Mouse (Mus musculus): ENCODE results near the gene Mios.

Gene Mios

DNA sequence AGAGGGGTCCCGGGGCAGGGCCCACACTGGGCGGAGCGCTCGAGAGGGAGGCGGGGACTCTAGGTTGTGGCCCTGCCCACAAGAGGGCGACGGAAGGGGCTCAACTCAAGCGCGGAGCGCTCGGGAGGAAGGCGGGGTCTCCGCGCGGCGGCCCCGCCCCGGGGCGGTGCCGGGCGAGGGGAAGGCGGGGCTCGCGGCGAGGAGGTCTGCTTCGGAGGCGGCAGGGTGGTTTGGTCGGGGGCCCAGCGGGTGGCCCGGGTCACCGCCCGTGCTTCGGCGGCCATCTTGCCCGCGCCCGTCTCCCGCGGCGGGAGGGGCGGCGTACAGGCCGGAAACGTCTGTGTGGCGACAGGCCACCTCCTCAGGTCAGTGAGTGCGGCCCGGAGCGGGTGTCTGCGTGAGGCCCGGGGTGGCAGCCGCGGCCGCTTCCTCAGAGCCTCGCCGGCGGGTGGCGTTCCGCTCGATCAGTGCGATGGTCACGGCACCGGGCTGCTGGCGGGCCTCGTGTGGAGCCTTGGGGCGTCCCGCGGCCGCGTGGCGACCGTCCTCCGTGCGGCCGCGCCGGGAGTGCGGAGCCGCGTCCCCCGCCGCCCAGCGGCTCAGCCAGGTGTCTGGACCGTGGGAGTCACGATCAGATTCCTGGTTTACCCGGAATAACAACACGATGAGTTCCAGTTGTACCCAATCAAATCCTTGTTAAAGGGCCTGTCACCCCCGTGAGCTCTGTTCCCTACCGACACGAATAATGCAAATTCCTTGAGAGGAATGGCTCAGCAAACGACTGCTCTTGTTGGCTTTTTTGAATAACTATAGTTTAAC, at the start of gene Mios:
TSS of gene Mios (plus strand) at position 176 of the 819 bp plus-strand sequence.
- peak; percentile 96 for DNase-seq (ENCODE audit: low read depth)

DNA sequence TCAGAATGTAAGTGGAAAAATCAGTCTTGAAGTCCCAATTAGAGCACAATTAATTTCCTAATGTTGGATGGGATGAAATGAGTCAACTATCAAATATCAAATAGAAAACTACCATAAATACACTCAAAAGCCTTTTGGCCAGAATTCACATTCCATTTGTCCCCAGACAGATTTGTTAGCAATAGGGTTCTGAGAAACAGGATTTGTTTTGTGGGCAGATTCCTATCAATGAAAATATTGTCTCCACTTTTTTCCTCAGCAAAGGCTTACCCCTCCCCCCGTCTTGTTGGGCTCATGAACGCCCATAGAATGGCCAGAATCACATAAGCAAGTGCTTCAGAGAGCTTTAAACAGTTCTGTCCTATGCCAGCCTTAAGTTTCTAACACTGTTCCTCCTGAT, 49.0 kb upstream of the Mios start:
- DNase-seq (ENCODE audit: low read depth) = no peak

DNA sequence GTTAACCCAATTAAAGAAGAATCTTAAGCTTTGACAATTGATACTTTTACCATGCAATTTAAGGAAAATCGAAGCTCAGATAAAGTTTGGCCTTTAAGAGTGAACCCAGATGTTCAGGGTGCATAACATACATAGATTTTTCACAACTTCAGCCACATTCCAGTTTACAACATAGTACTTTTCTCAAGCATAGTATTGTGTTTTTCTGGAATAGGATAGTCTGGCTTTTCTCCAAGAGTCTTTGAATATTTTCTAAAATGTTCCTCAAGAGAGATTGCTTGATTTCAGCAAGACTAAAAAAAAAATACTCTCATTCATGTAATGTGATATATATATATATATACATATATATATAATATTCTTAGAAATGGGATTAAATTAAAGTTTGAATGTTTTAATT, 44.3 kb upstream of the Mios start:
- no peak for DNase-seq (ENCODE audit: low read depth)

DNA sequence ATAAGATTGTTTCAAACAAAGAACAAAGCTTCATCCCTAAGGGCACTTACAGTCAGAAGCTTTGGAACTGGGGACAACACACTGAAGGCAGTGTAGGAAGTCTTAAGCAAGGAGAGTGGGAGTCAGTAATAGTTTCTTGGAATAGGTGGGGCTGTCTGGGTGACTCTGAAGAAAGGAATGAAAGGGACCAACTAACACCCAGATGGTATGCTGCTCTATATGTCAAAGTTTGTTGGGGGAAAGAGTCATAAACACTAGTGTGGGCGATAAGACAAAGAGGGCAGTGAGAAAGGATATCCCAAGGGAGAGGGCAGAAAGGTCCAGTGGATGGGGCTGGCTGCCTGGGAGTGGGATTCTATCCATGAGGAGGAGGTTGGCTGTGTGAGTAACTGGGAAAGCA, 36.9 kb upstream of the Mios start:
- no peak for DNase-seq (ENCODE audit: low read depth)

DNA sequence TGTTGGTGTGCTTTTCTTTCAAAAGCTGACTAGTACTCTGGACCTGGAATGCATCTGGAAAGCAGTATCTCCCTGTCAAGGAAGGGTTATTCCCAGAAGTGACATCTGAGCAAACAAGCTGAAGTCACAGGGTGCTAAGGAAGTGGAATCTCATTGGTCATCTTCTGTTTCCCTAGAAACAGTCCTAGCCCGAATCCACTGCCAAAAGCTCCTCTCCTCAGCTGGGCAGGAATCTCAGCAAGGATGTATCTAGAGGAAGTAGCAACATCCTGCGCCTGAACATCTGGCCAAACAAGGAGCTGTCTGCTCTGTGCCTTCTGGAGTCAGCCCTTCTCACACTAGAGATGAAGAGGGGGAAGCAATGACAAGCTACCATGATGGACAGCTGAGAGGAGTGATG, 35.0 kb upstream of the Mios start:
- DNase-seq (ENCODE audit: low read depth) = no peak

DNA sequence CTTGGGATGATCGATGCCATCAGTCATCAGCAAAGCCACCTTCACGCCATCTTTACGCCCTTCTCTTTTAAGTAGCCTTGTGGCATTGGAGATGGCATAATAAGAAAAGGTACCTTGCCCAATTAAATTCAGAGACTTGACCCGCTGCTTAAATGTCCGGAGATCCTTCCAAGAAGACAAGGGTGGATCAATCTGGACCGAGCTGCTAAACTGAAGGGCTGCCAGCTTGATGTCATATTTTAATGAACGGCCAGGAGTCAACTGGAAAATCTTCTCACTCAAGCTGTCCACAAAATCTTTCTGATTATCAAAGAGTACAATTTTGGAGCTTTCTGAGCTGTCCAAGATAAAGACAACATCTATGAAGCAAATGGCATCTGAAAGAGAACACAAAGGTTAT, 33.7 kb upstream of the Mios start:
- DNase-seq (ENCODE audit: low read depth) = no peak

DNA sequence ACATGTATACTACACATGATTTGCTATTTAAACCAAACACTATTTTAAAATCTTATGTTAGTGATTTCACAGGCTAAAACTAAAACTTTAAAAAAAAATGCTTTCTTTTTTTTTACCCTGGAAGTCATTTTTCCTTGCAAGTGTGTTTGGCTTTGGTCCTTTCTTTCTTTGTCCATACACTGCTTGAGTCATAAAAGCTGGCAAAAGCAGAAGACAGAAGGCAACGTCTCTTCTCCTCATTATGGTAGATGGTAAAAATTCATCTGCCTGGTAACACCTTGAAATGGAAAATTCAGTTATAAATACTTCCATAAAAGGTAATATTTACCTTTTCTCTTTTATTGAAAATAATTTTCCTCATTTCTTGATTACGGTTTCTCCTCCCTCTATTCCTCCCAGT, 32.9 kb upstream of the Mios start:
- no peak for DNase-seq (ENCODE audit: low read depth)

DNA sequence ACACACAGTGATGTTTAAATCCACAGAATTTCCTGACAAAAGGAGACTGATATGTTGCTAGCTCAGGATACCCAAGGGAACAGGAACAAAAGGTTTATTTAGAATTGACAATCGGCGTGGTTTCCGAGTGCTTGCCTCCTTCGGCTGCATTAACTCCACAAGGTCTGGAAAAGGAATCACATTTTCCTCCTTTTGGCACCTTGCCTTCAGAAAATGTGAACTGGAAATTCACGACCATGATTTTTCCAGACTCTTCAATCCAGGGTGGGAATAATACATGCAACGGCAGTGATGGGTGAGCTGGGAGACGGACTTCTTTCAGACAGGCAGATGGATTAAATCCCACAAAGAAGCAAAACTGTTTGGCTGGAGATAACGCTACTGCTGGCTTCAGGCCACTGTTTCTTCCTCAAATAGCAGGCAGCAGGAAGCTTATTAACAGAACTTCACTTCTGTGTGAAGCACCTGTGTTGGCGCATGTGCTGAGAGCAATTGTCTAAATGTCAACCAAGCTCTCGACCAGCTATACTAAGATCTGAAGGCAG, 30.6 kb upstream of the Mios start:
- no peak for DNase-seq (ENCODE audit: low read depth)

DNA sequence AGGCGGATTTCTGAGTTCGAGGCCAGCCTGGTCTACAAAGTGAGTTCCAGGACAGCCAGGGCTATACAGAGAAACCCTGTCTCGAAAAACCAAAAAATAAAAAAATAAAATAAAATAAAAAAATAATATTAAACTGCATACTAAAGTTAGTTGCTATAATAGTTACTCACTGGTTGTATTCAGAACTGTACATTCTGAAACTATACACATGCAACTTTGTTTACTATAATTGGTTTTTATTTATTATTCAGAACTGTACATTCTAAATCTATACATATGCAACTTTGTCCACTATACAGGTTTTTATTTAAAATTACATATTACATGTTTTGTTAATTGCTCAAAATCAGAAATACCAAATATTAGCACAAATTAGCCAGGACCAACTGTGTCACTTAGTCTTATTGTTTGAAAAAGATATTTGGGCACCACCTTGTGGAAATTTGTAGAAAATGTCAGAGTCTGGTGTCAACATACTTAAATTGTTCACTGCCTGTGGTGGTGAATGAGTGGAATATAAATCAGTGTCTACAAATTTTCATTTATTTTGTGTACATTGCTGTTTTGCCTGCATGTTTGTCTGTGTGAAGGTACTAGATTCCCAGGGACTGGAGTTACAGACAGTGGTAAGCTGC, 20.3 kb upstream of the Mios start:
- no peak for DNase-seq (ENCODE audit: low read depth)

DNA sequence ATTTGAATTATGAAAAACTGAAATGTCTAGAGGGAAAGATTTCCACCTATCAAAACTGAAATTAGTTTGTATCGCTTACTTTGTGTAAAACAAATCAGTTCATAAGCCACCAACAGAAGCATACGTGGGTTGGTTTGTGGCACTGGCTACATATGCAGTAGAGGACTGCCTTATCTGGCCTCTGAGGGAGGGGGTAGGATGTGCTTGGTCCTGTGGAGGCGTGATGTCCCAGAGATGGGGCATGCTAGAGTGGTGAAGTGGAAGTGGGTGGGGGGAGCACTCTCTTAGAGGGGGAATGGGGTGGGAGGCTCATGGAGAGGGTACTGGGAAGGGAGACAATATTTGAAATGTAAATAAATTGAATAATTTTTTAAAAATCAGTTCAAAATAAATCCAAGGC, 19.1 kb upstream of the Mios start:
- no peak for DNase-seq (ENCODE audit: low read depth)

DNA sequence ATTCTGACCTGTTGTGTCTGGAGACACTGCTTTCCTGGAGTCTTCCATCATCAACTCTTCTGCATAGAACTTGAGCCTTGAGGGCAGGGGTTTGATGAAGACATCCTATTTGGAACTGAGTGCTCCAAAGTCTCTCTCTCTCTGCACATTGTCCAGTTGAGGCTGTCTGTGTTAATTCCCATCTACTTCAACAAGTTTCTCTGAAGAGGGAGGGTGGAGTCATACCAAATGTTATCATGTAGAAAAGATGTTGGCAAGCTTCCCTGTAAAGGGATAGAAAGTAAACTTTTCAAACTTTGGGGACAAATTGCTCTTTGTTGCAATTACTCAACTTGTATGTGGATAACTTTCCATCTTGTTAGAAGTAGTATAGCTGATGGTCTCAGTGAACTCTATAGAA, 16.5 kb upstream of the Mios start, which contains the start of gene Col28a1:
TSS of gene Col28a1 (minus strand) at position 101 of the 400 bp plus-strand sequence.
- no peak for DNase-seq (ENCODE audit: low read depth)

DNA sequence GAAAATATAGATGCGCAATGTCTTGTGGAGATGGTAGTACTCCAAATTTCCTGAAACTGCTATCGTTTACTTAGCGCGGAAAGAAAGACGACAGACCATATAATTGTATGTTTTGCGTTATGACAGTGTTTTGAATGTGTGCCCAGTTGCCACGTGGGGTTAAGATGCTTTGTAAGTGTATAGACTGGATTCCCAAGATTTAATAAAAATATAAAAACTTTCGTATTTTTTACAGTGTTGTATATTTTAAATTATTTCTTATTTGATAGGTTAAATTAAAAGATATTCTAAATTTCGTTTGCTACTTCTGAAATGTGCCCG, 804 bp downstream of the Mios start:
- DNase-seq (ENCODE audit: low read depth) = no peak

DNA sequence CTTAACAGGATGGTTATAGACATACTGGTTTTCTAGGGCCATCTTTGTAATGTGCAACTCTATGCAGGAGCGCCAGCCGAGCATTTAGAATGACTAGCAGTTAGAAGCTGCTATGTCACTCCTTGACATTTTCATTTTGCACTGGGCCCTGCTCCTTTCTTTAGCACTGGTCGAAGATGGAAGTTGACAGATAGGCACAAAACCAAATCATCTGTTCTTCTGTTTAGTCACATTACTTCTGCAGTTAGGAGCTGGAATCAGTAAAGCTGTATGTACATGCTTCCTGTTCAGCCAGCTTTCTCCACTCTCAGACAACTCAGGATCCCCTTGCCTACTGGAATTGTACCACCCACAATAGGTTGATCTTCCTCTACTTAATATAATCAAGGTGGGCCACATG, 1.6 kb downstream of the Mios start:
- DNase-seq (ENCODE audit: low read depth) = peak; percentile 13

DNA sequence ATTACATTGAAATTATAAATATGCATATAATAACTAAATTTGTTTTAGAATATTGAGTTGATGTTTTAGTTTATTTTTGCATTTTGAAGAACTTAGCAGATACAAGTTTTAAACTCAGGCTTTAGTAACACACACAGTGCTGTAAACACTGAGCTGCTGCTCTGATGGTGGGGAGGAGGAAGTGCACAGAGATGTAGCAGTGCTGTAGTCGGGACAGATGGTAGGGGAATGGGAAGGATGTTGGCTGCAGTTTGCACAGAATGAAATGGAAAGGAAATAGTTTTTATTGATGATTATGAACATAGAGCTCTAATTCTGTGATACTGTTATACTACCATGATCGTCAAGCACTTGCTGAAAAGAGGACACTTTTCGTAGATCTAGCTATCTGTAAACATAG, 18.0 kb downstream of the Mios start:
- no peak for DNase-seq (ENCODE audit: low read depth)

DNA sequence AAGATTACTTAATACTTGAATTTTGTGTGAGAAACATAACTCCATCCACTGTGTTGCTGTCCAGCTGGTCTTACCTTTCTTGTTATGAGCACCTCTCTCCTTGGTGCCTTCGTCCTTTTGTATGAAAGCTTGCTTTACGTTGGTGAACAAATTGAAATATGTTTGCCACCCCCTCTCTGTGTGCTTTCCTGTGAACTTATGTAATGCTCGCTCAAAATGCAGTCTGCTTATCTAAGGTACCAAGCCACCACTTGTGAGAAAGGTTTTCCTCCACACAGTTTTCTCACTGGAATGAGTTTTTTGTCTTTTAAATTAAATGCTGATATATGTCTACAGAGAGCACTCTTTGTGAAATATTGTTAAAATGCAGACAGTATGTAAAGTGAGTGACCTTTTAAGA, 19.6 kb downstream of the Mios start:
- no peak for DNase-seq (ENCODE audit: low read depth)

DNA sequence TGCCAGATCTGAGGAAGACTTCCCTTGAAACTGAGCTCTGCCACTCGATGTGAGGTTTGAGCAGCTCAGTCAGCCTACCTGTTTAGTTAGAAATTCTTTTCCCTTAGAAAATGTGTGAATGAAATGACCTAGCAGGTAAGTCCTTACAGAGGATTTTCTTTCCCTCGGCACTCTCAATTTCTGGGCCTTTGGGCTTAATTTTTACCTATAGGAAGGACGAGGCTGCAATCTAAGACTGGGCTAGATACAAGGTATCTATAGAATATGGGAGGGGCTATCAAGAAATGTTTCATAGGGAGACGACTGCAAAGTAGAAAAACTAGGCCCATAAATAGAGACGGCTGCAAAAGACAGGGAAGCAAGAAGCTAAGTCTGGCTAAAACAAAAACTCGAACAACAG, 49.3 kb downstream of the Mios start:
- DNase-seq (ENCODE audit: low read depth) = no peak

DNA sequence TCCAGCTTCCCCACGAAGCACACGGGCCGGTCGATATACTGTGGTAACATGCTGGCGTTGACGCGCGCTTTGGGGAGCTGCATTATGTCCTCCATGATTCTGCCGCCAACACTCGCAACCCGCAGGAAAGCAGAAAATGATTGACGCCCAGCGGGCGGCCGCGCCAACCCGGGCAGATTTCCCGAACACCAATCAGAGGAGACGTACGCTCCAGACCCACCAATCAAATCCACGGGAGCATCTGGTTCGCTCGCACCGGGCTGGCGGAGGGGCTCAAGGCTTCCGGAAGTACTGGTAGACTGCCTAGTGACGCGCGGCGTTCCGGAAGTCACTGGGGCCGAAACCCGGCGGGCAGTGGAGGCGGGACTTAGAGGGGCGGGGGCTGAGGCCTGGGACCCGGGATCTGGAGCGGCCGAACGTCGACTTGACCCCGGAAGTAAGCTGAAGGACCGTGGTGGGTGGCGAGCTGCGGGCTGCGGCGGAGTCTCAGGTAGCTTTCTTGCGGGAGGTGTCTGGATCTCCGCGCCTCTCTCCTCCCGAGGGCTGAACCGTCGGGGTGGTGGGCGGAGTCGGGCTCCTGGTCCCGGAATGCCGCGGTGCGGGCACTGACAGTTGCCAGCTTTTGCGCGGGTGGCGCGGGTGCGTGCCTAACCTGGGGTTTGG, 50.1 kb downstream of the Mios start, which contains the start of the genes Rpa3, Umad1 and Gm45062:
TSS of gene Rpa3 (minus strand) at position 170 of the 663 bp plus-strand sequence.
TSS of gene Umad1 (plus strand) at position 285 of the 663 bp plus-strand sequence.
TSS of gene Gm45062 (plus strand) at position 447 of the 663 bp plus-strand sequence.
- DNase-seq (ENCODE audit: low read depth) = peak; percentile 97

DNA sequence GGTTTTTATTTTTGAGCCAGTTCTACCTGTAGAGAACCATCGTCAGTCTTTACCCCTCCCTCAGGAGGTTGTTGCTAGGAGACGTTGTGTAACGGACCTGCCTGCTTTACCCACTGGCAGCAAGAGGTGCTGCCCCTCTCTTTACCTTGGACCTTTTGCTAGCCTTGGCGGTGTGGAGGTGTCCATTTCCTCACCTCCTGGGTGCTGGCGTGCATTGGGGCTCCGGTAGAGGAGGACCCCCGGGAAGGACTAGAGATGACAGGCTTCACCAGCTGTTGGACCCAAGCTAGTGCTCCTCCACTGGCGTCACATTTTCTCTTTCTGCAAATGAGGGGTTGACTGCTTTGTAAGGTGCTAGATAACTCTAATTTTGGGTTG, 50.6 kb downstream of the Mios start:
- DNase-seq (ENCODE audit: low read depth) = no peak

DNA sequence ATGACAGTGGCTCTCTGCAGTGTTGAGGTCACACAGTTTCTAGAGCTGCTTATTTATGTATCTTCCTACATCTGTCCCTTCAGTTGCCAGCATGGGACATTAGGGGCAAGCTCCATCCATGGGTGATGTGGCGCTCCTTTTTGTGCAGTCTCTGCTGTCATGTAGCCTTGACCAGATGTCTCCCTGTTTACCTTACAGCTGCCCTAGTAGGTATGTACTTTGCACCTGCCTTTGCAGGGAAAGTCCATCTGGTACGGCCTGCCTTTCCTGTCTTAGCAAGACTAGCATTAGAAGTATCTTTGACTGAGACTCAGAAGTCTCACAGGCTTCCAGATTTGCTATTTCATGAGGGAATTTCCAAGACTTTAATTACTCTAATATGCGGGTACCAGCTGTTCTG, 62.0 kb downstream of the Mios start:
- no peak for DNase-seq (ENCODE audit: low read depth)

DNA sequence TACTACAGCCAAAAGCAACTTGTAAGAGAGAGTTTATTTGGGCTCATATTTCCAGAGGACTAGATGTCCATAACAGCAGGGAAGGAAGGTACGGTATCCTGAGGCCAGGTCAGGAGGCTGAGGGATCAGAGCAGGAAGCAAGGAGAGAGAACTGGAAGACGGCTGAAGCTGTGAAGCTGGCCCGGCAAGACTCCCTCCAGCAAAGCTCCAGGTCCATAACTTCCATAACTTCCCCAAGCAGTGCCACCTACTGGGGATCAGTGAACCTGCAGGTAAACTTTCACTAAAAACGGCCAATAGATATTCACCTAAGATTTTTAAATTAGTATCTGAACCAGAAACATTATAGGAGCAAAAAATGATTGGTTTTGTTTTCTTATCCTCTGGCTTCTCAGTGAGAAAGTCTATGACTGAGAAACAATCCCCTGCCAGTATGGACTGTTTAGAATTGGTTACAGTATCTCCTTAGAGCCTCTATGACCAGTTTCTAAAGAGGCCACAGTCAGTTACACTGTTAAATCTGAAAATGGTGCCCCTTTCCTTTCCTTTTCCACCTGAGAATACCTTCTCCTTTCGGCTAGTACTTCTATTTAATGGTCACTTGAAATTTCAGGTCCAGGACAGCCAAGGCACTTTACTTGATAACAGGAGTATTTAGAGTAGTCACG, 65.5 kb downstream of the Mios start:
- peak; percentile 73 for DNase-seq (ENCODE audit: low read depth)

DNA sequence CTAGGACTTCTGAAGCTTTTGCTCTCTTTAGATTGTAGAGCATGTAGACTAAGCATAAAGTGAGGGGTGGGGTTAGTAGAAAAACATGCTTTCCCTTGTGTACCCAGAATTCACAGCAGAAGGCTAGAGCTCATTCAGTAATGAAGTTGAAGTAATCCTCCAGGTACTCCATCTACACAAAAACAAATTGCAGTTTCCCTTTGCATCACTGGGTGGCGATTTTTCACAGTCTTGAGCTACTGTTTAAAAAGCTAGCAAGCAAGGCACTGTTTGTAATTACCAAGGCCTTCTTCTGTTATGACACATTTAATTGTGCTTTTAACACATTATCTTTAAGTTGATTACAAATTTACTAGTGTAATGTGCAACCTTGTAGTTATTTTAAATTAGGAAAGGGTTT, 66.1 kb downstream of the Mios start:
- peak; percentile 70 for DNase-seq (ENCODE audit: low read depth)

DNA sequence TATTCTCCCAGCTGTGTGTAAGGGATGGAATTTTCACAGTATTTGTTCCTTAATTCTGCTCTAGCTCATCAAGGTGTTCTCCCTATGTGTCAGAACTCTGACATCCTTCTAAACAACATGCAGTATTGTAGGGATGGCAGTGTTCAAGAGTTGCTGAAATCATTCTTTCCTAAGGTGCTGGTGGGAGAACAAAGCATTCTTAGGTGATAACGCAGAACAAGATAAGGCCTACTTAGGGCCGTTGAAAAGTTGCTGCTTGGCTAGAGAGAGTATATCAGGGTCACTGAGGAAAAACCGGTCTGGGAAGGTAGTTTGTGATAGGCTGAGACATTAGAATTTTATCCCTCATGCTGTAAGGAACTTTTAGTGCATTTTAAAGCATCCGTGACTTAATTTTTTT, 67.4 kb downstream of the Mios start:
- DNase-seq (ENCODE audit: low read depth) = no peak

Data from naive thymus-derived CD4-positive, alpha-beta T cell, adult 2 months (primary cell).